Mouse (Mus musculus): ENCODE data around the gene Kcnk4.
A peak's percentile ranks its signal among the peaks of the same experiment; 100 is the strongest.

The Kcnk4 gene

GRCm38 (mm10) chr19:6934195-6934977 lies at the start of gene Kcnk4:
Gene Kcnk4, minus strand, starts transcription at chr19:6934515.
- DNase-seq (ENCODE audit: extremely low spot score, low spot score) = peak; percentile 49

GRCm38 (mm10) chr19:6983621-6984020 lies 49.3 kb upstream of the Kcnk4 start:
- DNase-seq (ENCODE audit: extremely low spot score, low spot score) = no peak

GRCm38 (mm10) chr19:6981465-6981864 lies 47.1 kb upstream of the Kcnk4 start:
- no peak for DNase-seq (ENCODE audit: extremely low spot score, low spot score)

- peak; percentile 99 for DNase-seq (ENCODE audit: extremely low spot score, low spot score)
Measured at GRCm38 (mm10) chr19:6980381-6981093, 46.2 kb upstream of the Kcnk4 start, which contains the start of gene Fkbp2. Gene Fkbp2, minus strand, starts transcription at chr19:6980501.

- DNase-seq (ENCODE audit: extremely low spot score, low spot score) = peak; percentile 100
Measured at GRCm38 (mm10) chr19:6979486-6980380, 45.4 kb upstream of the Kcnk4 start.

- DNase-seq (ENCODE audit: extremely low spot score, low spot score) = peak; percentile 50
Measured at GRCm38 (mm10) chr19:6979001-6979479, 44.7 kb upstream of the Kcnk4 start.

- DNase-seq (ENCODE audit: extremely low spot score, low spot score) = no peak
Measured at GRCm38 (mm10) chr19:6978639-6978974, 44.3 kb upstream of the Kcnk4 start.

GRCm38 (mm10) chr19:6977759-6978638 lies 43.7 kb upstream of the Kcnk4 start:
- DNase-seq (ENCODE audit: extremely low spot score, low spot score) = no peak

- DNase-seq (ENCODE audit: extremely low spot score, low spot score) = peak; percentile 81
Measured at GRCm38 (mm10) chr19:6975537-6976521, 41.5 kb upstream of the Kcnk4 start, which contains the start of gene Plcb3. Gene Plcb3, minus strand, starts transcription at chr19:6976470.

- DNase-seq (ENCODE audit: extremely low spot score, low spot score) = peak; percentile 91
Measured at GRCm38 (mm10) chr19:6974211-6975205, 40.2 kb upstream of the Kcnk4 start, which contains the start of gene Ppp1r14b. Gene Ppp1r14b, plus strand, starts transcription at chr19:6974968.

GRCm38 (mm10) chr19:6973581-6974190 lies 39.4 kb upstream of the Kcnk4 start:
- no peak for DNase-seq (ENCODE audit: extremely low spot score, low spot score)

- DNase-seq (ENCODE audit: extremely low spot score, low spot score) = no peak
Measured at GRCm38 (mm10) chr19:6972247-6972917, 38.1 kb upstream of the Kcnk4 start.

GRCm38 (mm10) chr19:6971644-6972043 lies 37.3 kb upstream of the Kcnk4 start:
- no peak for DNase-seq (ENCODE audit: extremely low spot score, low spot score)

GRCm38 (mm10) chr19:6970460-6971085 lies 36.3 kb upstream of the Kcnk4 start:
- DNase-seq (ENCODE audit: extremely low spot score, low spot score) = no peak

GRCm38 (mm10) chr19:6969665-6970381 lies 35.5 kb upstream of the Kcnk4 start:
- peak; percentile 80 for DNase-seq (ENCODE audit: extremely low spot score, low spot score)

- DNase-seq (ENCODE audit: extremely low spot score, low spot score) = no peak
Measured at GRCm38 (mm10) chr19:6969291-6969664, 35.0 kb upstream of the Kcnk4 start.
